Mouse (Mus musculus): ENCODE measurements around the gene Fh1. TPM values are rescaled to one million over a fixed set of nuclear protein-coding genes. Genes with fewer than 3 reads are reported as not detected.

Fh1 gene
- polyA plus RNA-seq, 1 experiment = 97.5 TPM

DNA sequence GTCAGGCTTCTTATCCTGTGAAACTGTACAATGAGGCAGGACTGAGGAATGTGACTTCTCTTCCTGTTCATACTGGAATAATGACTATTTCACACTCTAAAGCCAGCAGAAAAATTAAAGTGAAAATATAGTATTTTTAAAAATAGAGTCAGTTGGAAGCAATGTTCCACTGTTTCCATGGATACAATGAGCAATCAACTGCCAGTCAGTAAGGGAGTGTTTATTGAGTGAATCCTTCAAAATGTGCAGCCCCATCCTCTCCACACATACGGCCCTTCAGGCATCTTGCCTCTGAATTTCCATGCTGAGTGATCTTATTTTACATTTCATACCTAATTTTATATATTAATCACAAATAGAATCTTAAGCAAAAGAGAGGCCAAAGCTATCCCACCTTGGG is 74.8 kb downstream of the Fh1 start:
- DNase-seq (ENCODE audit: low spot score) = no peak

Other genes with a start within 250 kb of the Fh1 start
- 0.72 and 0.84 TPM in 2 replicates for gene Rgs7, start 133.1 kb downstream of the Fh1 start, polyA plus RNA-seq (2012; rRNA removed)
- 2.0 and 2.3 TPM in 2 replicates for gene Kmo, start 5.3 kb downstream of the Fh1 start, polyA plus RNA-seq (2012; rRNA removed)
- gene Opn3, start 67.1 kb upstream of the Fh1 start, polyA plus RNA-seq (2012; rRNA removed) = 1.1 and 1.4 TPM in 2 replicates
- 2.2 and 2.3 TPM in 2 replicates for gene Chml, start 67.3 kb upstream of the Fh1 start, polyA plus RNA-seq (2012; rRNA removed)
- not detected in 2 replicates for gene Wdr64, start 73.0 kb upstream of the Fh1 start, polyA plus RNA-seq (2012; rRNA removed)

All from urinary bladder, adult 2 months (tissue).